Mouse (Mus musculus) megakaryocyte, adult 5-6 weeks (primary cell): ENCODE measurements around the gene Racgap1. TPM values are rescaled to one million over a fixed set of nuclear protein-coding genes. Genes with fewer than 3 reads are reported as not detected.
A peak's percentile ranks its signal among the peaks of the same experiment; 100 is the strongest.

Source experiments
- ATAC-seq: 2 replicates; pipeline ENCODE4 v1.8.0; 2016; ENCODE audit warnings: mild to moderate bottlenecking, inconsistent platforms; ENCODE audit not compliant: poor library complexity, severe bottlenecking
- total RNA-seq, 2 experiments: library from RNA; stranded (forward) in 1 of 2; stranded (reverse) in 1 of 2; fragments of 153-499, 151-499 nt in 1 of 2; fragments of 221-1000, 200-1000 nt in 1 of 2; gene quantifications; 2 replicates each; pipeline versions ENCODE4 v1.2.3 to v1.2.4; 2015 to 2017

Racgap1 gene
- total RNA-seq, 2 experiments from 2014 or later: 136 to 184 TPM

- no peak for ATAC-seq
These were observed 29.4 kb downstream of the Racgap1 start for GRCm38 (mm10) chr15:99622063-99622462.

GRCm38 (mm10) chr15:99619821-99620220 lies 31.6 kb downstream of the Racgap1 start:
- ATAC-seq: no peak

- ATAC-seq: peak; percentile 63
These were observed 32.9 kb downstream of the Racgap1 start for GRCm38 (mm10) chr15:99618595-99618994.

- ATAC-seq: no peak
These were observed 36.2 kb downstream of the Racgap1 start for GRCm38 (mm10) chr15:99615246-99615645.

DNA sequence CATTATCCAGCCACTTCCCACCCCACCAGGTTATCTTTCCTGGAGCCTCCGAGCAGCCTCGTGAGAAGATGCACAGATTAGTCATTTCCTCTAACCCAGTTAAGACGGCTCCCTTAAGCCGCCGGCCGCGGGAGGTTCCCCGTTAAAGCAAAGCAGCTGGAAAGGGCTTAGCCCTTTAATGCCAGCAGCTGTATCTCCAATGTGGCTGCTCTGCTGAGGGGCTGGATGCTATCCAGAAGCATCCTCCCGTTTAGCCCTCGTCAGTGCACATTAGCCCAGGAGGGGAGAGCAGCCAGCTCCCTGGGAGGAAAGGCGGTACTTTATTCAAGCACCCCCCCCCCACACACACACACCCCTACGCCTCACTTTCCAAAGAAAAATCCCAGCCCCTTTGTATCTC lies 36.7 kb downstream of the Racgap1 start:
- no peak for ATAC-seq

GRCm38 (mm10) chr15:99614273-99614672 lies 37.2 kb downstream of the Racgap1 start:
- no peak for ATAC-seq

DNA sequence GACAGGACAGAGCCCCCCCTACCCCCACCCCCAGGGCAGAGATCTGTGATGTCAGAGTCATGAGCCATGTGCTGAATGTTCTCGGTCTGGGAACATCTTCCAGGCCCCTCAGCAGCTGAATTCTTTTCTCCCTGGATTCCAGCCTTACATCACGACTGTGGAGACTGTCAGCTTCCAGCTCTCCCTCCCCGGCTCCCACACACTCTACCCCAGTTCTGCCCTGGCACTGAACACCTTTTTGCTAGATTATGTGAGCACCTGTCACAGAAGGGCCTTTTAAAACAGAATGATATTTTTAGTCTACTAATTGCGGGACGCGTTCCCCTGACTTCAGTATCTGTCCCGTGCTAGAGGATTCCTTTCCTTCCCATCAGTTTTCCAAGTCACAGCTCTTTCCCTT lies 39.9 kb downstream of the Racgap1 start:
- ATAC-seq: no peak

GRCm38 (mm10) chr15:99608382-99609125 lies 42.9 kb downstream of the Racgap1 start:
- no peak for ATAC-seq

GRCm38 (mm10) chr15:99607388-99608113 lies 43.9 kb downstream of the Racgap1 start:
- no peak; the same call in 1 of the 2 replicates for ATAC-seq

- ATAC-seq: no peak
These were observed 44.9 kb downstream of the Racgap1 start for GRCm38 (mm10) chr15:99606515-99606914.

- ATAC-seq: no peak
These were observed 45.9 kb downstream of the Racgap1 start for GRCm38 (mm10) chr15:99605595-99605994.

GRCm38 (mm10) chr15:99603216-99603615 lies 48.2 kb downstream of the Racgap1 start:
- ATAC-seq: no peak

DNA sequence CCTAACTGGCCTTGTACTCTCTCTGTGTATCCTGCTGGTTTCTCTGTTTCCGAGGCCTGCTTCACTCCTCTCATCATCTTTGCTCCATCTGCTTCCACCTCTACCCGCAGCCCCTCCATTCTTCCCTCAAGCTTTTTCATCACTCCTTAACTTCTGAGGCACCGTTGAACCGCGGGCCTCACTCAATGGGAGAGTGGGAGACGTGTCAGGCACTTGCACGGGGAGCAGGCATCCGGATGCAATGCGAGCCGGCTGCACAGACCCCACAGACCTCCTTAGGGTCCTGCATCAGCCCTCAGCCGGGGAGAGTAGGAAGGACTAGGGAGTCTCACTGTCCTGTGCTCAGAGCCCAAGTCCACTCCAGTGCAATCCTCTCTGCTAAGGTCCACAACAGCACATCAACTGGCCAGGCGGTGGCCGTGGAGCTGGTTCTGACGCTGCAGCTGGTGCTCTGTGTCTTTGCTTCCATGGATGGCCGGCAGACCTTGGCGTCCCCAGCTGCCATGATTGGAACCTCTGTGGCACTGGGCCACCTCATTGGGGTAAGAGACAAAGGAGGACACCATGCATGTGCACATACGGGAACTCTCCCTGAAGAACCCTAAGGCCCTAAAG lies 49.1 kb downstream of the Racgap1 start:
- no peak for ATAC-seq

- ATAC-seq: no peak
These were observed 49.7 kb downstream of the Racgap1 start for GRCm38 (mm10) chr15:99601823-99602120.

DNA sequence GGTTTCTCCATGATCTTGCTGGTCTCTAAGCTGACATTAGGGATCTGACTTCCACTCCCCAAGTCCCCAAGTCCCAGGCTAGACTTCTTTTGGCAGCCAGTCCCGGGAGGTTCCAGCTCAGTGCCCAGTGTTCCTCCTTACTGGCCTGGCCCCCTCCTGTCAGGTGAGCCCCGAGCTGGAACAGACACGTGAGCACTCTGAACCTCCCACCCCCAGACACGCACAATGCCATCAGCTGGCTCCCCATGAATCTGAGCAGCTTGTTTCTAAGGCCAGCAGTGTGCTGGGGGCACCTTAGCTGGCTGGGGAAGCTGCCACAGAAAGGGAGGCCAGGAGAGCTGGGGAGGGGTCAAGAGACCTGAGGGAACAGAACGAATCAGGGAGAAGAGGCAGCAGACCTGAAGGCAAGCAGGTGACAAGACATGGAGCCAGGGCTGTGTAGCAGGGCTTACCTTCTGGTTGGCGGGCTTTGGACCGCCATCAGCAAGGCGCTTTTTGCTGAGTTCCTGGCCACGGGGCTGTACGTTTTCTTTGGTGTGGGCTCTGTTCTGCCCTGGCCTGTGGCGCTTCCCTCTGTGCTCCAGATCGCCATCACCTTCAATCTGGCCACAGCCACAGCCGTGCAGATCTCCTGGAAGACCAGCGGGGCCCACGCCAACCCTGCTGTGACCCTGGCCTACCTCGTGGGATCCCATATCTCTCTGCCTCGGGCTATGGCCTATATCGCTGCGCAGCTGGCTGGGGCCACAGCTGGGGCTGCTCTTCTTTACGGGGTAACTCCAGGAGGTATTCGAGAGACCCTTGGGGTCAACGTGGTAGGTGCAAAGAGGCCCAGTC lies 50.3 kb downstream of the Racgap1 start, which contains the start of gene Aqp6:
Gene Aqp6, plus strand, starts transcription at position 415 of the 837 bp plus-strand sequence.
- no peak for ATAC-seq

GRCm38 (mm10) chr15:99599245-99600070 lies 52.0 kb downstream of the Racgap1 start:
- no peak for ATAC-seq

DNA sequence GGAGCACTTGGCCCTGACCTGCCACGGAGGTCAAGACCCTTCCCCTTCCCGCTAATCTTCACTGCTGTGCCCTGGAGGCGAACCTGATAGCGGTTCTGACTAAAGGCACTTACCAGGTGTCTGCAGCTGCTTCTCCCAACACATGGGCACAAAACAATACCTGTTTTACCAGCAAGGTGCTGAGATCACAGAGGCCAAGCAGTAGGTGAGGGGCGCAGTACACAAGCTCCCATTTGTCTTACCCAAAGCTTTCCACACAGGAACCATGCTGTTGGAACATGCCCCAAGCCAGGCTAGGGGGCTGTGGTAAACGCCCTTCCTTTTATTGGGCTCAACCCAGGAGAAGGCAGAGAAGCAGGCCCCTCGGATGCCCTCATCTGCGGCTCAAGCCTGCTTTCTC lies 53.9 kb downstream of the Racgap1 start:
- no peak for ATAC-seq

- ATAC-seq: no peak
These were observed 54.6 kb downstream of the Racgap1 start for GRCm38 (mm10) chr15:99596841-99597240.

DNA sequence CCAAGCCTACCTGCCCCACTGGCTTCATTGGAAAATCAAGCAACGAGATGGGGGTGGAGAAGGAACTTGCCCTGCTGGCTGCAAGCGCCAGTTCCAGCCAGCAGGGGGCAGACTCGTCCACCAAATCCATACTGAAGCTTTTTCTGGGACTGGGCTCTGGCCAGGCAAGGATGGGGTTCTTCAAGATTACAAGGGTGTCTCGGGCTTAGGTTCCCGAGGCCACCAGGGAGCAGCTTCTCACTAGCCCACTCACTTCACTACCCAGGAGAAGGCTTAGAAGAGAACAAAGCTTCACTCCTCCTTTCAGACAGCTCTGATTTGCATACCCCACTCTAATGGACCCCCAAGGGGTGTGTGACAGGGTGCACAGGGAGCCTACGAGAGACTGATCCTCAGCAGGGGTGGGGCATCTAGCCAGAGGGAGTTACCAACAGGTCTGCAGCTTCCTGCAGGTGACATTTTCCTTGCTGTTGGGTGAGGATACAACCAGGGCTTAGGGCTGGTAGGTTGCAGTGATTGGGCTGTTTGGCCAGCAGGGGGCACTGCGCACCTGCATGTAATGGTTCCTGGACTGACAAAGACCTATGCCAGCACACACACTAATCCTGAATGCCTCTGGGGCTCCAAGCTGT lies 55.3 kb downstream of the Racgap1 start:
- ATAC-seq: peak; percentile 89

DNA sequence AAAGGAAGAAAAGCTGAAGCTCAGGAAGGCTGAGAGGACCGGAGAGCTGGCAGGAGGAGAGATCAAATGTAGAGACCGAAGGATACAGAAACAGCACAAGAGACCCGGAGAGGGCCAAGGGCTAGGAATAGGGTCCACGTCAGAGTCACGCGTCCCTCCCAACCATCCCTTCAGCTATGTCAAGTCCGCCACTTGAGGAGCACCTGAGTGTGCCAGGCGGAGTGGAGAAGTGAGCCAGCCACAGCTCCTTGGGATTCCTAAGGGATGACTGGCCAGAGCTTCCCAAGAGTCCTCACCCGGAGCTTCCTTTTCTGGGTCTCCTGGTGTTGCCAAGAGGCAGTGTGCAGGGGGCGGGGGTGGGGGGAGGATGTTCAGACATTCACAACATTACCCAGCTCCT lies 56.5 kb downstream of the Racgap1 start:
- ATAC-seq: no peak
